Mouse (Mus musculus): ENCODE measurements around the gene Nup98.

GRCm38 (mm10) chr7:102242917-102243316 is 32.9 kb upstream of the Nup98 start:
- TF ChIP-seq GATA1 (IDR thresholded peaks at IDR 0.05; ENCODE audit: borderline replicate concordance, low read length) (no peak), FLI1 (IDR thresholded peaks at IDR 0.05; ENCODE audit: low read length) (no peak)

All from megakaryocyte, embryonic 14.5 days (primary cell).